Mouse (Mus musculus) CH12.LX (cell line): Measurements from ENCODE around the gene Paqr5.

Source experiments
- CHD2 ChIP-seq: IDR thresholded peaks from 2 replicates; pipeline ENCODE4 v1.6.1; 2011; ENCODE audit warnings: low read length, improper control_type of control experiment
- CTCF ChIP-seq, 2 experiments: IDR thresholded peaks in 1 of 2; conservative IDR thresholded peaks in 1 of 2; 2 replicates each; pipeline ENCODE4 v1.5.1; 2011 to 2012; ENCODE audit warnings: low read depth in 2 of 2, low read length in 2 of 2, improper control_type of control experiment in 1 of 2, inconsistent platforms in 1 of 2, mild to moderate bottlenecking in 1 of 2, moderate library complexity in 1 of 2
- GABPA ChIP-seq: IDR thresholded peaks from 2 replicates; pipeline ENCODE4 v1.6.1; 2012; ENCODE audit warnings: low read depth, low read length, improper control_type of control experiment, inconsistent platforms; ENCODE audit not compliant: insufficient replicate concordance
- HCFC1 ChIP-seq: IDR thresholded peaks from 2 replicates; pipeline ENCODE4 v1.6.1; 2012; ENCODE audit warnings: low read depth, mild to moderate bottlenecking, inconsistent platforms, low read length, improper control_type of control experiment
- KAT2A ChIP-seq: IDR thresholded peaks from 2 replicates; pipeline ENCODE4 v1.6.1; 2012; ENCODE audit warnings: low read length, improper control_type of control experiment, inconsistent platforms; ENCODE audit not compliant: insufficient replicate concordance
- MAFK ChIP-seq: IDR thresholded peaks from 2 replicates; pipeline ENCODE4 v1.6.1; 2011; ENCODE audit warnings: low read length, improper control_type of control experiment; ENCODE audit not compliant: insufficient replicate concordance
- MAX ChIP-seq: IDR thresholded peaks from 2 replicates; pipeline ENCODE4 v1.6.1; 2011; ENCODE audit warnings: low read length, improper control_type of control experiment
- MEF2A ChIP-seq: IDR thresholded peaks from 2 replicates; pipeline ENCODE4 v1.6.1; 2014; ENCODE audit warnings: low read depth, mild to moderate bottlenecking, inconsistent platforms, low read length, improper control_type of control experiment, borderline replicate concordance
- POLR2A ChIP-seq: IDR thresholded peaks from 2 replicates; pipeline ENCODE4 v1.6.1; 2011; ENCODE audit warnings: low read depth, mild to moderate bottlenecking, improper control_type of control experiment, low read length
- RAD21 ChIP-seq: IDR thresholded peaks from 2 replicates; pipeline ENCODE4 v1.6.1; 2011; ENCODE audit warnings: low read depth, mild to moderate bottlenecking, low read length, improper control_type of control experiment, moderate library complexity
- RCOR1 ChIP-seq: conservative IDR thresholded peaks from 2 replicates; pipeline ENCODE4 v1.6.1; 2012; ENCODE audit warnings: low read depth, mild to moderate bottlenecking, inconsistent platforms, low read length, improper control_type of control experiment

GRCm38 (mm10) chr9:62056206-62056605 lies 29.6 kb upstream of the Paqr5 start:
- TF ChIP-seq CTCF (conservative IDR thresholded peaks at IDR 0.05 in 1 of 2, IDR thresholded peaks at IDR 0.05 in 1 of 2; ENCODE audit: low read depth in 2 of 2, low read length in 2 of 2) (no peak), GABPA (no peak), POLR2A (no peak), RAD21 (no peak), HCFC1 (no peak), KAT2A (no peak), RCOR1 (no peak), MEF2A (no peak), CHD2 (no peak), MAFK (no peak), MAX (no peak)
